Mouse (Mus musculus): ENCODE data around the gene Megf6. TPM values are rescaled to one million over a fixed set of nuclear protein-coding genes. Genes with fewer than 3 reads are reported as not detected.

Megf6 gene
- total and polyA plus RNA-seq, 3 experiments: not detected

- Histone ChIP-seq H3K27ac (ENCODE audit: insufficient read depth, low read depth) (peak overlapping the region; percentile 13; the same call in 1 of the 2 replicates), H3K4me3 (replicated peaks in 1 of 3; ENCODE audit: low read depth in 2 of 3, low read length in 2 of 3, poor library complexity in 1 of 3) (no peak overlapping the region), H3K9me3 (replicated peaks; ENCODE audit: low read length) (peaks cover 10% of the 10 kb centered on the region), H3K36me3 (replicated peaks in 1 of 2; ENCODE audit: control insufficient read depth in 1 of 2, insufficient read depth in 1 of 2, low read length in 1 of 2) (no peaks in the 10 kb centered on the region), H3K9ac (ENCODE audit: insufficient read depth, low read depth) (peak overlapping the region; percentile 21), H3K4me2 (ENCODE audit: insufficient read depth, low read depth, poor library complexity, severe bottlenecking) (peak overlapping the region; percentile 84), H3K79me2 (replicated peaks; ENCODE audit: control insufficient read depth, extremely low read depth, insufficient read depth, poor library complexity, severe bottlenecking) (peaks cover 19% of the 10 kb centered on the region), H3K27me3 (replicated peaks) (peaks cover 36% of the 10 kb centered on the region), H3K4me1 (ENCODE audit: control insufficient read depth in 1 of 2, insufficient read depth in 2 of 2) (peaks cover 32 to 69% of the 10 kb centered on the region in 2 experiments)
- in situ Hi-C loops (cut with MboI; ENCODE audit: low pct_ligation_motif_present, low pct_unique_long_range_greater_than_20kb, low sequenced_read_pairs): loop anchor here (25.0 kb wide), 1 partner anchor 800 kb away; the partner anchor contains the start of gene Tnfrsf14
- dilution Hi-C loops (cut with MboI; ENCODE audit: extremely low pct_ligation_motif_present, extremely low pct_unique_long_range_greater_than_20kb, low sequenced_read_pairs): no loop called here
- peak; percentile 73 for DNase-seq (ENCODE audit: extremely low read depth)
- peak; percentile 78; the same call in 1 of the 2 replicates for TF ChIP-seq MEF2A (IDR thresholded peaks at IDR 0.05; ENCODE audit: borderline replicate concordance, low read depth, low read length)
- peak; percentile 83 for TF ChIP-seq RCOR1 (conservative IDR thresholded peaks at IDR 0.05; ENCODE audit: low read depth, low read length)
- peak; percentile 94 for TF ChIP-seq EP300 (IDR thresholded peaks at IDR 0.05; ENCODE audit: low read length)
- TF ChIP-seq CHD1 (IDR thresholded peaks at IDR 0.05; ENCODE audit: low read depth, low read length): peak; percentile 60; the same call in 1 of the 2 replicates
- peak; percentile 87 for TF ChIP-seq SIN3A (IDR thresholded peaks at IDR 0.05; ENCODE audit: low read length)
- peak; percentile 86 for TF ChIP-seq ETS1 (conservative IDR thresholded peaks at IDR 0.05; ENCODE audit: low read depth, low read length)
- TF ChIP-seq MAX (IDR thresholded peaks at IDR 0.05; ENCODE audit: low read length): no peak
- TF ChIP-seq BHLHE40 (IDR thresholded peaks at IDR 0.05; ENCODE audit: low read depth, low read length): peak; percentile 73
- TF ChIP-seq MAZ (IDR thresholded peaks at IDR 0.05; ENCODE audit: low read depth, low read length): peak; percentile 54; the same call in 1 of the 2 replicates
- TF ChIP-seq RAD21 (IDR thresholded peaks at IDR 0.05; ENCODE audit: low read depth, low read length): no peak
- TF ChIP-seq JUN (IDR thresholded peaks at IDR 0.05; ENCODE audit: insufficient read depth, low read depth, low read length): peak; percentile 86
- 0 out of 2 replicates have a peak, but pooled peaks have one; percentile 21 for TF ChIP-seq MXI1 (IDR thresholded peaks at IDR 0.05; ENCODE audit: low read depth, low read length)
- TF ChIP-seq ZKSCAN1 (IDR thresholded peaks at IDR 0.05; ENCODE audit: borderline replicate concordance, low read depth, low read length): no peak
- TF ChIP-seq MYC (IDR thresholded peaks at IDR 0.05; ENCODE audit: low read depth, low read length): peak; percentile 69; the same call in 1 of the 2 replicates
- peak; percentile 68; the same call in 1 of the 2 replicates for TF ChIP-seq MAFK (IDR thresholded peaks at IDR 0.05; ENCODE audit: insufficient replicate concordance, low read length)
- TF ChIP-seq HCFC1 (IDR thresholded peaks at IDR 0.05; ENCODE audit: low read depth, low read length): 0 out of 2 replicates have a peak, but pooled peaks have one; percentile 21
- TF ChIP-seq KAT2A (IDR thresholded peaks at IDR 0.05; ENCODE audit: insufficient replicate concordance, low read length): no peak
- TF ChIP-seq JUND (conservative IDR thresholded peaks at IDR 0.05; ENCODE audit: low read depth, low read length): peak; percentile 95
- peak; percentile 99 for TF ChIP-seq IRF4 (IDR thresholded peaks at IDR 0.05; ENCODE audit: low read depth, low read length)
- TF ChIP-seq TCF12 (IDR thresholded peaks at IDR 0.05; ENCODE audit: low read depth, low read length): peak; percentile 50; the same call in 1 of the 2 replicates
These were observed 33.4 kb upstream of the Megf6 start for GRCm38 (mm10) chr4:154137139-154137538.

Data from CH12.LX (cell line).